Mouse (Mus musculus): ENCODE measurements around the gene Scd3.

DNA sequence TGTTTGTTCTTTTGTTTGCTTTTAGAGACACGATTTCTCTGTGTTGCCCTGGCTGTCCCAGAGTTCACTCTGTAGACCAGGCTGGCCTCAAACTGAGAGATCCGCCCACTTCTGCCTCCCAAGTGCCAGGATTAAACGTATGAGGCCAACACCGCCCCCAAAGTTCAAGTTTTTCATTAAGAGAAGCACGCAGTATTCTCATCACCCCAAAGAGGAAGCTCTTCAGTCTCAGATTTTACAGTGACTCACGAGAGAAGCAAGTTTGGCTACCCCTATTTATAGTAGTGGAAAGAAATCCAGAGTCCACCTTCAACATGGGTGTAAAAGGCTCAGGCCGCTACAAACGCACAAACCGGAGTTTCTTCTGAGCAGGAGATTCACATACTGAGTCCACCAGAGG is 61.2 kb downstream of the Scd3 start:
- TF ChIP-seq CTCF (IDR thresholded peaks at IDR 0.05; ENCODE audit: low read depth) (no peak), EP300 (IDR thresholded peaks at IDR 0.05; ENCODE audit: low read depth) (no peak)

All from heart, postnatal 0 days (tissue).